Mouse (Mus musculus): ENCODE measurements at regions not wholly inside any gene's neighbourhood (a gene's known extent, or its start where the extent isn't known, plus 50 kb on each side); places are given as distances from the start of the nearest gene placed in this dataset.

DNA sequence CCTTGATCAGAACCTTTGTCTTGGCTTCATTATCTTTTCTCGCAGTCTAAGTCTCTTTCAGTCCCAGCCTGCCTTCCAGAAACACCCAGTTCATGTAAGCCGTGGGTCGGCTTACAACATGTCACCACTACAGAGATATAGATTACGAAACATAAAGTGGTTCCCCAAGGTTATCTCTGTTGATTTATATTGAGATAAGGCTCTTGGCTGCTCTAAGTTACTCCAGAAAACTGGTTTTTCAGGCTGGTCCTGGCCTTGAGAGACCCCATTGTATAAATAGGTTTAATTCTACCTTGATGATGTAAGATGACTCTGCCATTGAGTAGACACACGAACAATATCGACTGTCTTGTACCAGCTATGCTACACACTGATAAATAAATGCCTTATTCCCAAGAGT lies 323.8 kb downstream of the Plod2 start:
- no peak for DNase-seq

DNA sequence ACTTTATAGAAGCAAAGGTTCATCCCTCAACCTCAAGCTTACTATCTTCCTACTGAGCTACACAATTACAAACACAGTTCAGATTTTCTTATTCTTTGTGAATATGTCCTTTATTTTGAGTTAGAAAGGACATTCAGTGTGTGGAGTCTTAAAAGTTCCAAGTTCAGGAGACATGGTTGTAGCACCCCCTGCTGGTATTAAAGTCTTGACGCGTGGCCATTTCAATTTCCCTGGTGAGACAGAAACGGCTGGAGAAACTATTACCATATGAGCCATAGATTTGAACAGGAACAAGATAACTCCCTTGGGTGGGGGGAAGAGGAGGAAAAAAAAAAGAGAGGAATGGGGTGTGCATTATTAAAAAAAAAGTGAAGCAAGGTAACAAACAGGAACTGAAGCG lies 336.6 kb downstream of the Plod2 start:
- peak; percentile 1 to 27 for DNase-seq

DNA sequence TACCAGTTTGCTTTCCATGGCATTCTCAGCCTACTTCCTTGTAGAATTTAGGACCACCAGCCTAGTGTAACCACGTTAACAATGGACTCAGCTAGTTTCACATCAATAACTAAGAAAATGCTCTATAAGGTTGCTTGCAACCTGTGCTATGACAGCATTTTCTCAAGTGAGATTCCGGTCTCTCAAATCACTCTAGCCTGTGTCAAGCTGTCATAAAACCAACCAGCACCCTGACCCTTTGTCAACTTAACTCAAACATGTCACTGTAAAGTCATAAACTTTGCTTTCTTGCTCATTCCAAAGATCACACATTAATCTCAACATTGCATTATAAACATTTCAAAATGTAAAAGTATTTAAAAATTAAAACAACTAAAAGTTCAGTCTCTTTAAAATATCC lies 337.8 kb downstream of the Plod2 start:
- no peak for DNase-seq

DNA sequence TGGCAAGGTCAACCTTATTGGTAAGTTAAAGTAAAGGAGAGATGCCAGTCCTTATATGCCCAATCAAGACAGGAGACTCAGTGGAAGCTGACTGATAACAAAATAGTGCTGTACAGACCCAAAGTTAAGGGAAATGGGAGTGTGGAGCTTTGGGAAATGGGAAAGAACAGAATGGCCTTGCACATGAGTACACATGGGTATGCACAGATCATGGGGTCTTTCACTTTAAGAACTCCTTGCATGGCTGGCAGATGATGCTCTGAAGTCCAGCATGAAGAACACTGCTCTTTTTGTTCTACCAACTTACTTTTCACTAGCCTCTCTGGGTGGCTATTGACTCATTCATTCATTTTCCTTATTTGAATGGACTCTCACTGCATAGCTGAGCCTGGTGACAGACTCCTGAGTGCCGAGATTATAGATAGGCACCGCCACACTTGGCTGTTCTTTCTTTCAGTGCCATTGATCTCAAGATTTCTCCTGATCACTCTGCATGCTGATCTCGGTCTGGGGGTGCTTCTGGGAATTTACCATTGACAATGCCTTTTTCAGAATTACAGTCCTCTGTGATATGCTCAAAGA lies 340.3 kb downstream of the Plod2 start:
- no peak for DNase-seq

DNA sequence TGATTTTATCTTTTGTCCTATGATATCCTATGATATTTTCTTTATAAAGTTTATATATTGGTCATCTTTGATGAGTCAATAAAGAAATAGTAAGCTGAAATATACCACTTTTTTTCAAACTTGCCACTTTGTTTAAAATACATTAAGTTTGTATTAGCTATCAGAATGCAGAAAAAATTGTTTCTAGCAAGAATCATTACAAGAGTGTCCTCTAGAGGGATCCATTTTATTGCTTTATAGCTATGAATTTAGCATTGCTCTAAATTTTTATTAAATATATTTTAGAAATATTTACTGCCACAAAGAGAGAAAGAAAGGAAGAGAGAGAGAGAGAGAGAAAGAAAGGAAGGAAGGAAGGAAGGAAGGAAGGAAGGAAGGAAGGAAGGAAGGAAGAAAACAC lies 348.0 kb downstream of the Plod2 start:
- no peak for DNase-seq

DNA sequence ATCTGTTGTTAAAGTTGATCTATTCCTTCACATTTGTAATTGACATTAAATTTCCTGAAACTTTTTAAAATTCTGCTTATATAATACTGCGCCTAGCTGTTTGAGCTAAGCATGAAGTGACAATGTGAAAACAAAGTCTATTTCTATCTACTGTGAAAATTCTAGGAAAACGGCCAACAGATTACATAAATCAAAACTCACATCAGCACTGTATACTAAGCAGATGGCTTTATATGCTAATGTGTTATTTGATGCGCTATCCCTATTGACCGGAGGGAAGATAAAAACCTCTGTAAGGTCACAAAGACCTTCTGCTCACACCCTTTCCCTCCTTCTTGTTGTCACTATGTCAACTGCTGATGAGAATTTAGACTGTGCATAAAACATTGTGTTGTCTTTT lies 357.7 kb downstream of the Plod2 start:
- DNase-seq = no peak

DNA sequence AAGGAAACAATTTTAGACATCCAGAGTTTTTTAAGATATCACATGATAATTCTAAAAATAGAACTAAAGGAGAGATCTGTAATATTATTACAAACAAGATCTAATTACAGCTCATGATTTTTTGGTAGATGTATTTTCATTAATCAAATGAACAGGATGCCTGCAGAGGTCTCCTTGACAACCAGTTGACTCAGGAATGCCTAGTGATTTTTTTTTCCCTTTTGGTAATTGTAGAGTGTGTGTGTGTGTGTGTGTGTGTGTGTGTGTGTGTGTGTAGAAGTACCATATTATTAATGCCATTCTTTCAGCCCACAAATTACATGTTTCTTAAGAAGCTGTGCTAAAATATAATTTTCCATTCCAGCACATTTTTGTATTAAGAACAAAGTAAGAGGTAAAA lies 365.1 kb downstream of the Plod2 start:
- DNase-seq = no peak

DNA sequence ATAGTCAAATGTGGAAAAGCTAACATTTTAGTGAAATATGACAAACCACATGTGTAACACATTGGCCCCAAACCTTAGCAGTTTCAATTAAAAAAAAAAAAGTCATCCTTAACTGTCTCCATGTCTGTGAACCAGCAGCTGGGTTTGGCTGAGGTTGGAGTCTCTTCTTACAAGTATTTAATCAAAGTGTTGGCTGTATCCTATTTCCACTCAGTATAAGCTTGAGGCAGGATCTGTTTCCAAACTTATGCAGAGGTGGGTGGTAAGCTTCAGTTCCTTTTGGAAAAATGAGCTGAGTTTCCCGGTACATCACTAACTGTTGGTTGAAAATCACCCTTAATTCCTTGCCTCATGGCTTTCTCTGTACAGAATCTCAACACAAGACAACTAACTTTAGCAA lies 377.4 kb downstream of the Plod2 start:
- no peak for DNase-seq

DNA sequence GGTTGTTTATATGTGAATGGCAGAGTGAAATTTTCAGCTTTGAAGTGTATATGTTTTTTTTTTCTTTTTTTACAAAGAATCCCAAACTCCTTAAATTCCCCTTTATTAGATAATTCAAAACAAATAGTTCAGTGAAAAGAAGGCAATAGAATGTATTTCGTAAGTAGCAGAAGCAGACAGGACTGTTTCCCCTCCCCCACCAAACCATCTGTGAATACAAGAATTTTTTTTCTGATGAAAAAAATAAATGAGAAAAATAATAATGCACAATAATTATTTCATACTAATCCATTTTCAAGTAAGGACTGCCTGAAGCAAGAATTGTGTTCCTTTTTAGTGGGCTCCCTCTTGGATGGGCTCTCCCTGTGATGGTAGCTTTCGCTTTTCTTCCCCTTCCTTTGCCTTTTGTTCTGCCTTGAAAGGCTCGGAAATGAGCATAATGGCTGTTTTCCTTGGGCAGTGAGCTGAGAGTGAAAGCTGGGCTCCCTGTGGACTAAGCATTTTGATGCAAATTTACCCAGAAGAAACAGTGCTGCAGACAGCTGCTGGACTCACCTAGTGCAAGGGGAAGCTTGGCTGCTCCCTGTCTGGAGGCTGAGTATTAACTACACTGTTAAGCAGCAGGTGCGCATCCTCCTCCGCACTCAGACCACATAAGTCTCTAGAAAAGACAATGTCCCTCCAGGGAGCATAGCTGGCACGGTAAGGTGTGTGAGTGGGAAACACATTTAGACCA lies 388.4 kb downstream of the Plod2 start:
- DNase-seq = no peak

DNA sequence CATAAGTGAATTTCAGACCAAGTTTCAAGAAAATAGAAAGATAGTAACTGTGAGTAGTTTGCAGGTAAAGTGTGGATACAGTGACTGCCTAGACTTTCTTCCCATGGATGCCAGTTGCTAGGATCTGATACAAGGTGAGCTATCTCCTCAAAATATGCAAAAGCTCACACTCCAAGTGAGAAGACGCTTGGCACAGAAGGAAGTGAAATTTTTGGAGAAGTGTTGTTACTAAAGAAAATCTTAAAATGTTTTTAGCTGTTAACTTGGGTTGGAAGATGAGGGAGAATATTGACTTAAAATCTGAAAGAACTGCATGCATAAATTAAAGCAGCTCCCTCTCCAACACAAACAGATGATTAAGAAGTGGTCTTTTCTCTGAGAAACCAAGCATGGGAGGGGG lies 395.8 kb downstream of the Plod2 start:
- no peak for DNase-seq

DNA sequence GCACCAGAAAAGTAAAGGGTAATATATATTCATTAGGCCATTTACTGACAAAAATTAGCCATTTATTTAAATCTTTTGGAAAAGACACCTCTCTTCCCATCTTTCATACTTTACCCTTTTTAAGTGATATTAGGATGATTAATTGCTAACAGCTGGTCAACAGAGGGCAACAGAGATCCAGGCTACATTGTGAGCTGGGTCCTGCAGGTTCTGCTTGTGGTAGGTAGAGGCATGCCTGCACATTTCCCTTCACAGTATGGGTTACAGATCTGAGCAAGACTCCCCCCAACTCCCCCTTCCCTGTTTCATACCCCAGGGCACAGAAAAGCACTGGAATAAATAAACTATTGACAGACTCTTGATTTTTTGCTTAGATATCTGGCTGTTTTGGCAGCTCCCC lies 408.1 kb downstream of the Plod2 start:
- DNase-seq = no peak

DNA sequence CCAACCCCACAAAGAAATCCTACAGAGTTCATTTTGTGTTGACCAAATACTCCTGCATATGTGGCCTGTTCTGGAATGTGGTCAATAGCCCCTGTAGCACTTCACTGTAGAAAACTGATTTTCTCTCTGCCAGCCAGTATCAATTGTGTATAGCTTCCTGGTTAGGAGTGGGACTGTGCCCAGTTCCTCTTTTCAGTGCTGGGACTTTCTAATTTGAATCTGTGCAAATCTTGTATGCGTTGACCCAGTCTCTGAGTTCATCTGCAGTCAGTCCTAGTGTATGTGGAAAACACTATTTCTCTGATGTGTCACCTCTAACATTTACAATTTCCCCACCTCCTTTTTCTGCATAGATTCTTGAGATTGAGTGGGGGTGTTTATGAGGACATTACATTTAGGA lies 421.3 kb downstream of the Plod2 start:
- no peak for DNase-seq

DNA sequence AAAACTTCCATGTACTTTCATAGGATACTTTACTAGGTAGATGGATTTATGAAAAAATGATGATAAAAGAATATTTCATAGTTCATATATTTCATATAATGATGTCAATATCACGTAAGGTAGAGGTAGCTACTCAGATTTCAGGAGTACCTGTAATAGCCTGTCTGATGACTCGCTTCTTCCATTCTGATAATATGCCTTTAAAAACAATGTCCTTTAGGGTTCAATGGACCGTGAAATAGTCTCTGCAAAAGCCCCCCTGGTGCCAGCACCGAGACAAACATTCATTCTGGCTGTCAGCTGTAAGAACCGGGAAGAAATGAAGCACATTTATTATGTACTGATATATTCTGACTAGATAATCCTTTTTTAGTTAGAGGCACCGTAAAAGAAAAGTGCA lies 449.7 kb downstream of the Plod2 start:
- no peak for DNase-seq

DNA sequence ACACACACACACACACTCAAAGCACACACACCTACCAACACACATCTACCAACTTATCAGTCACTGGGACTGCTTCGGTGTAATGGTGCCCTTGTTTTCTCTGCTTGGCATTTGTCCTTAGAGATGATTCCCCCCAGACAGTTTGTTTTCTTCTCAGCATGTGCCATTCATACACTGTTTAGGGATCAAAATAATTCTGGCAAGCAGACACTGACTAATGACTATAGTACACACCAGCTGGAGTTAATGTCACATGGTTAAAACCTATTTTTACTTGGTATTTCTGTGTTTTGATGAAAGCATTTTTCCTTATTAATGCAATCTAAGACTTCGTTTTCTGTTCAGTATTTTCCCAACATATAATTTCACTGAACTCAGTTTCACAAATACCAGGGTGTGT lies 454.1 kb downstream of the Plod2 start:
- no peak for DNase-seq

DNA sequence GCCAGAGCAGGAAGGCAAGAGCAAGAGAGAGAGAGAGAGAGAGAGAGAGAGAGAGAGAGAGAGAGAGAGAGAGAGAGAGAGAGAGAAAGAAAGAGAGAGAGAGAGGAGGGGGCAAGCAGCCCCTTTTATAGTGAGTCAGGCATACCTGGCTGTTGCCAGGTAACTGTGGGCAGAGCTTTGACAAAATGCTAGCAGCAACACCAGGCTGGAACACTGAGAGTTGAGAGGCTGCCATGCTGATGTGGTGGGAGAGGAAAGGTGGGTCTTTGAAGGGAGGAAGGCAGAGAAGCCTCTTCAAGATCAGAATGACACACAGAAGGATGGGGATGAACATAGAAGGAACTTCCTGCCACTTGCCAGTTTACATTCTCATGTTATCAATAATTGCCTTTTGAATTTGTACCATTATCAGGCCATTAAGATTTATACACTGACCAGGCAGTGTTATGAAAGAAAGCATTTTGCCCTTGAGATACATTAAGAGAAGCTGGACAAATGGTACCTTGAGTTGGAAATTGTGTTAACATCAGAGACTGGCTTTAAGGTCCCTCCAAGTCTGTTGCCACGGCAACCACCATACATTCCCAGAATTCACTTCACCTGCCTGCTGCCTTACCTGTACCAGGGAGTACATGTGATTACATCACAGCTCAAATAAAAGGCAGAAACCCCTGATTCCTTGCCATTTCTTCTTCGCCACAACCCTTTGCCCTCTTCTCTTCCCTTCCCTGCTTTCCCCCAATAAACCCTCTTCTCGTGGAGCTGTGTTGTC lies 463.3 kb downstream of the Plod2 start:
- no peak for DNase-seq

DNA sequence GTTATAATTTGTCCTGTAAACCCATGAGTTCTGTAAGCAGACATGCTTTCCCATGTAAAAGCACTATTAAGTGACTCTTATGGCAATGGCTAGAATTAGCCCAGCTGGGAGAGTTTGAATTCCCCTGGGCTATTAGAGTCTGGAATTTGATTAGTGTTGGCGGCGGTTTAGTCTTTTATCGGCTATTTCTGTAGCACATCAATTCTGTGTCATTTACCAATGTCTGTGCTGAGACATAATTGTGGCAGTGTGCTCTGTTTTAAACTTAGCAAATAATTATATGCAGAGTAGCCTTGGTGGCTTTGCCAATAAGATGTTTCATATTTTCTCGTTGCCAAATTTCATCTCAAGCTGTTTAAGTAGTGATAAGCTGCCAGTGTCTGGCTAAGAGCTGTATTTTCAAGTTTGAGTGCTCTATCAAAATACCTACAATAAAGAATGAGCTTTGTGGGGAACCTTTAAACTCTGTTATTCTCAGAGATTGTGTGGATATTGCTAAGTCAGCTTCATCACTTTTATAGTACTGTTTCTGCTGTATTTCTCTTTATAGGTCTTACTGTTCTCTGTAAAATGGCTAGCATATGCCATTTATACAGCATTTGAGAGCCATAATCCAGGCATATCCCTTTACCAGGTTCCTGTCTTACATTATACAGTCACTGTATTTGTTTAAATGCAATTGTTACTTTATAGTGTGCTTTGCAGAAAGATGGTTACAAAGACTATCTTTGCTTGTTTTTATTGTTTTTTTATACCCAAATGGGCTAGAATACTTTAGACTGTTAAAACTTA lies 466.7 kb downstream of the Plod2 start:
- DNase-seq = no peak

DNA sequence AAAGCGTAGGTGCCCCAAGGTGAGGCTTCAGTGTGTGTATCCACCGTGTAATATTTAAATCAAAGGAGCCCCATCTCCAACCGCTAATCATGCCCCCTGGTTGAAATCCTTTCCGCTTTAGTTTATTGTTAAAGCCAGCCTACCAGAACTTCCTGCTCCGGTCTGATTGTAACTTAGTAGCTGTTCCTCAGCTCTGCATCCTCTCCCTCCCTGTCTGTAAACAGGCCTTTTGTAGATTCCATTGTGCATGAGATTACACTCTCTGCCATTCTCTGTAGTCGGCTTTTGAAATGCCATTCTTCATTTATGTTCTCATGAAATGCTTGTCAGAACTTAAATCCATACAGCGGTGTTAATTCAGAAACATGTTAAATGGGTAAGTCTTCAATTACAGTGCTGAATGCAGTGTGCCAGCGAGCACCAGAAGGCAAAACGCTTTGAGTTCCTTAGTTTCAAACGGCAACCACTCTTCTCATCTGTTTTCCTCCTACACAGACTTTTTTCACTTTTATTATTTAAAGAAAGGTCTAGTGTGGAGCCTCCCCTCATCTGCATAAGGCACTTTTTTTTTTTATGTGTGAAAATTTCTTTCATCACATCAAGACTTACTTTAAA lies 502.4 kb downstream of the Plod2 start:
- no peak for DNase-seq

DNA sequence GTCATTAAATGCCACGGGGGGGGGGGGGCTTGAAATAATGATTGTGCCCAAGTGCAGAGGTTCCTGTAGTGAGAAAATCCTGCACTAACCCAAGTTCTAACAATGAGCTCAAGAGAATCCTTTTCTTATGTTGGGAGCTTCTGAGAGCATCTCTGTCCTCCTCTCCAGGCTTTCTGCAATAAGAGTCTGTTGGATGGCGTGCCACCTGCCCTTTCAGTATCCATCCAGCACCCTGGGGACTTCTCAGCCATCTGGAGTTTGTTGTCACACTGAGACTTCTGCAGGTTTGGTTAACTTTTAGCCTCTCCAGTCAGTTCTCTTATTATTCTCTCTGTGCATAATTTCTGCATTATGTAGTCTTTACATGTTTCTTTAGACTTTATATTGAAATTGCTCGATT lies 530.1 kb downstream of the Plod2 start:
- DNase-seq = no peak

DNA sequence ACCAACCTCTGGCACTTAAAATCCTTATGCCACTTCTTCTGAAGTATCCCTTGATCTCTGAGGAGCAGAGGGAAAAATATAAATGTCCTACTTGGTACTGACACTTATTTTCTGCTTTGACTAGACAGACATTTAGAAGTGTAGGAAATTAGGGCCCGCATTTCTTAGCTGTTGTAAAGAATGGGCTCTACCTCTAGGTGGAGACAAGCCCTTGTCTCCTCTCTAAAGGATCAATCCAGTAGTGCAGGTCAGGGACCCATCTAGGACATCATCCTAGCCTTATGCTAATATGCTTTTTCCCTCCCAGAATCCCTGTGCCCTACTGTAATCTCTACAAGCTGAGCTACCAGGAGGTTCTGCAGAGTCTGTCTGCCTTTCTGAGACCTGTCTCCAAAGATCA lies 541.1 kb downstream of the Plod2 start:
- DNase-seq = no peak

DNA sequence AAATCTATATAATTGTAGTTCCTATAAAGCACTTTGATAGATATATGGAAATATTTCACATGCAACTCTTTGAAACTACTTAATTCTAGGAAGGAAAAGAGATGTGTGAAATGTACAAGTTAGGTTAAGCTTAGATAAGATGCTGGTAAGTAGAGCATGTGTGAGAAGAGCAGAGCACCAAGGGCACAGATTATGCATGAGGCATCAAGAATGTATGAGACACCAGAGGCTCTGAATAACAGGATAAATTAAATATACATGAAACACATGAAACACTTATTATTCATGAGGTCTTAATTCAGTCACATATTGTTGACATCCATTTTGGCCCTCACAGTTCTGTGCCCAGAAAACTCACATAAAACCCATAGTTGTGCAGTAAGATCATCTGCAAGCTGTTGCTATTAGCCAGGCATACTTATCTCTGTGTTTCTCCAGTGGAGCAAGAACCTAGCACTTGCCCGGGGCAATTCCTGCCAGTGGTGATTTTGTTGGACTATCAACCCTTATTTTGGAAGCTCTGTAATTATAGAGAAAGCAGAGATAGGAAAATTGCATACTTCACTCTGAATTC lies 556.1 kb downstream of the Plod2 start:
- DNase-seq = no peak

DNA sequence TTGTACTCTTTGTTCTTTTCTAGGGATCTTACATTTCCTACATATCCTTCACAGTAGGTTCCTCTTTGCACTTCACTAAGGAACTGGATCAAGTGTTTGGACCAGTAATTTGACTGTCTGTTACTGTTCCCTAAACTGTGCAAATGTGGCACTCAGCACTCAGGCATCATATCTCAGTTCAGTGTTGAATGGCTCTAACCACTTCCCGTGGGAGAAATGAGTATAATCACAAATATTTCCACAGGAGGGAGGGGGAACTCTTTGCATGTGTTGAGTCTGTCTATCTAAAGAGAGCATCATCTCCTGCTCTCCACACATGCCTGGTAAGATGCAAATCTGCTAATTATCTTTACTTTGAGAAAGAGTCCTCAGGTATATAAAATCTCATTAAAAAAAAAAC lies 588.5 kb downstream of the Plod2 start:
- DNase-seq = no peak

DNA sequence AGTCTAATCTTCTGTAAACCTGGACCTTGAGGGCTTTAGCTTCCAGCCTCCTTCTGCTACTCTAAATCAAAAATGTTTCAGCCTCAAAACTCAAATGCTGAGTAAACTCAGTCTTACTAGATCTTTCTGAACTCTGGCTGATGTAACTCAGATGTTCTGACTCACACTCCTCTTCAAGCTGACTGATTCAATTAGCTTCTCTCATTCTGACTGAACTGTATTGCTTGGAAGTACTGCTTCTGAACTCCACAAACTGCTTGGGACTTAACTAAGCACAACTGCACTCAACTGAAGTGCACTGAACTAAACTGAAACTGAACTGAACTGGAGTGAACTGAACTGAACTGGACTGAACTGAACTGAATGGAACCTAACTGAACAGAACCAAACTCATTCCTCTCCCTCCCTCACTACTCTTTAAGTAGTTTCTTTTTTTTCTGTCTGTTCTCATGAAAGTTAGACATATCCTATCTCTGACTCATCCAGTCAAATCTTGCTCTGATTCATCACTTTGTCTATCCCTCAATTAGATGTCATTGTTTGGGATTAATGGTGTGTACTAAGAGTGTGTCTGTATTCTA lies 589.7 kb downstream of the Plod2 start:
- no peak for DNase-seq

Data from kidney, adult 8-10 months (tissue).